In genomic region chr12:25021057-25021456, GRCm38 (mm10) we compare ENCODE assay signal across 27 mouse cellular contexts. TPM values are rescaled to one million over a fixed set of nuclear protein-coding genes. Genes with fewer than 3 reads are reported as not detected.
DNase-seq lines count a peak whose midpoint lies in the region; ATAC-seq and TF ChIP-seq lines count a peak whose summit lies in the region.
"Had no signal": no experiment of that assay in that cellular context is flagged by ENCODE, and none has a peak within 500 bp of the region (broad histone marks: within the 10 kb centered on the region; RNA-seq: fewer than 3 reads in every experiment).

No protein-coding gene starts in this region.

- TF ChIP-seq EP300 in heart, postnatal 0 days (IDR thresholded peaks at IDR 0.05; ENCODE audit: low read depth): no peak

- H3K4me1 ChIP-seq in heart, embryonic 10.5 days: peaks cover 11% of the 10 kb centered on the region
- peaks cover 4% of the 10 kb centered on the region; the same call in 1 of the 2 replicates for H3K4me1 ChIP-seq in heart, embryonic 15.5 days (replicated peaks)
- peaks cover 3% of the 10 kb centered on the region; the same call in 1 of the 2 replicates for H3K4me1 ChIP-seq in heart, postnatal 0 days (ENCODE audit: control insufficient read depth, insufficient read depth)
- H3K4me1 ChIP-seq: embryonic facial prominence, embryonic 10.5 days; embryonic facial prominence, embryonic 15.5 days; forebrain, embryonic 12.5 days; liver, embryonic 12.5 days; megakaryocyte, embryonic 14.5 days; midbrain, embryonic 12.5 days had no signal

- no peak overlapping the region for H3K4me2 ChIP-seq in heart, embryonic 15.5 days
- H3K4me2 ChIP-seq in heart, postnatal 0 days (ENCODE audit: low read depth, low read length): no peak overlapping the region
- H3K4me2 ChIP-seq: embryonic facial prominence, embryonic 15.5 days; forebrain, embryonic 12.5 days; hindbrain, embryonic 14.5 days; liver, embryonic 12.5 days; midbrain, embryonic 12.5 days had no signal

- 48% methylated on average over 5 of the region's 5 CpGs for WGBS in heart, embryonic 10.5 days
- 48% methylated on average over 5 of the region's 5 CpGs for WGBS in heart, embryonic 15.5 days
- WGBS in heart, postnatal 0 days: 34% methylated on average over 5 of the region's 5 CpGs

- no peak overlapping the region for H3K4me3 ChIP-seq in heart, embryonic 10.5 days
- H3K4me3 ChIP-seq in heart, embryonic 15.5 days: no peak overlapping the region
- no peak overlapping the region for H3K4me3 ChIP-seq in heart, postnatal 0 days (ENCODE audit: low read depth, low read length)
- H3K4me3 ChIP-seq: embryonic facial prominence, embryonic 10.5 days; embryonic facial prominence, embryonic 15.5 days; forebrain, embryonic 12.5 days; liver, embryonic 12.5 days; megakaryocyte, embryonic 14.5 days; midbrain, embryonic 12.5 days had no signal

- intact Hi-C loops in heart, postnatal 36 days (cut with DNase I): no loop called here
- intact Hi-C loops in heart, postnatal 25 days (cut with DNase I): loop anchor here (10.0 kb wide), 1 partner anchor 1054 kb away; no protein-coding TSS in a partner anchor

- DNase-seq in frontal cortex, postnatal 25 days (ENCODE audit: low spot score in 2 of 2): no peak
- DNase-seq in heart, embryonic 10.5 days (ENCODE audit: low spot score): peak; percentile 81
- no peak for DNase-seq in heart, postnatal 36 days
- no peak for DNase-seq in heart, postnatal 25 days (ENCODE audit: low spot score)
- peak; percentile 67 for DNase-seq in heart, postnatal 0 days (ENCODE audit: low spot score)
- no peak for DNase-seq in lung, postnatal 36 days
- DNase-seq: adrenal gland, adult 8-10 months; cerebellum, adult 8-10 months; cerebellum, postnatal 25 days; kidney, postnatal 14 days; left cerebral cortex, postnatal 4 days; liver, postnatal 0 days; lung, postnatal 4 days; thymus, adult 2 months; thymus, postnatal 36 days had no signal

- peak overlapping the region; percentile 60 for H3K27ac ChIP-seq in heart, embryonic 10.5 days
- H3K27ac ChIP-seq in heart, embryonic 15.5 days: peak overlapping the region; percentile 69
- peak overlapping the region; percentile 41 for H3K27ac ChIP-seq in heart, postnatal 0 days (ENCODE audit: low read depth)
- H3K27ac ChIP-seq: embryonic facial prominence, embryonic 10.5 days; embryonic facial prominence, embryonic 15.5 days; forebrain, embryonic 12.5 days; hindbrain, embryonic 14.5 days; liver, embryonic 12.5 days; midbrain, embryonic 12.5 days had no signal

- ATAC-seq in frontal cortex, adult (ENCODE audit: low TSS enrichment): peak; percentile 75
- ATAC-seq in heart, embryonic 15.5 days (replicated peaks; ENCODE audit: insufficient number of reproducible peaks, insufficient read depth, low FRiP score, low read depth): peak; percentile 78; the same call in 1 of the 2 replicates
- ATAC-seq in heart, postnatal 0 days (ENCODE audit: insufficient read depth, low read depth): peak; percentile 71
- ATAC-seq: activated CD4-positive, CD25-positive, alpha-beta regulatory T cell, adult 4 months; intestine, postnatal 0 days; liver, embryonic 12.5 days; liver, postnatal 0 days had no signal

- no peak overlapping the region for H3K9ac ChIP-seq in heart, embryonic 15.5 days
- no peak overlapping the region for H3K9ac ChIP-seq in heart, postnatal 0 days (replicated peaks; ENCODE audit: low read depth, low read length)
- H3K9ac ChIP-seq: embryonic facial prominence, embryonic 15.5 days; forebrain, embryonic 12.5 days; hindbrain, embryonic 14.5 days; liver, embryonic 12.5 days; liver, postnatal 0 days; midbrain, embryonic 12.5 days had no signal

- H3K36me3 ChIP-seq in heart, embryonic 10.5 days: peaks cover 26% of the 10 kb centered on the region
- H3K36me3 ChIP-seq in heart, embryonic 15.5 days: peaks cover 41% of the 10 kb centered on the region
- peaks cover 46% of the 10 kb centered on the region for H3K36me3 ChIP-seq in heart, postnatal 0 days (replicated peaks; ENCODE audit: control insufficient read depth, insufficient read depth, low read length)

- H3K9me3 ChIP-seq in heart, embryonic 10.5 days: no peaks in the 10 kb centered on the region
- H3K9me3 ChIP-seq in heart, embryonic 15.5 days (replicated peaks): no peaks in the 10 kb centered on the region
- H3K9me3 ChIP-seq in heart, postnatal 0 days (replicated peaks; ENCODE audit: control insufficient read depth, low read length): no peaks in the 10 kb centered on the region
- H3K9me3 ChIP-seq: embryonic facial prominence, embryonic 10.5 days; embryonic facial prominence, embryonic 15.5 days; forebrain, embryonic 12.5 days; liver, embryonic 12.5 days; megakaryocyte, embryonic 14.5 days; midbrain, embryonic 12.5 days had no signal

- no peaks in the 10 kb centered on the region for H3K27me3 ChIP-seq in heart, embryonic 10.5 days (ENCODE audit: insufficient read depth, poor library complexity, severe bottlenecking)
- no peaks in the 10 kb centered on the region for H3K27me3 ChIP-seq in heart, embryonic 15.5 days
- no peaks in the 10 kb centered on the region for H3K27me3 ChIP-seq in heart, postnatal 0 days (ENCODE audit: control insufficient read depth, insufficient read depth, low read length)
- H3K27me3 ChIP-seq: CH12.LX; embryonic facial prominence, embryonic 15.5 days; forebrain, embryonic 12.5 days; liver, embryonic 12.5 days; megakaryocyte, embryonic 14.5 days; midbrain, embryonic 12.5 days had no signal

- no peak for TF ChIP-seq CTCF in heart, postnatal 0 days (IDR thresholded peaks at IDR 0.05; ENCODE audit: low read depth)

RNA-seq across cellular contexts. Expression of gene Kidins220, which starts 46.3 kb away (rescaled TPM):
- 31.7 and 33.0 TPM in 2 replicates for polyA plus RNA-seq in heart, embryonic 10.5 days (2016; fragmentation: Nextera tagmentation; extraction: Ambion mirVana)
- 10 to 100 TPM; 74.1 to 77.0 TPM for total RNA-seq in heart, postnatal 36 days (2021)
- polyA plus RNA-seq in heart, embryonic 15.5 days (2015; fragmentation: Nextera tagmentation; extraction: Ambion mirVana): 31.0 and 33.2 TPM in 2 replicates
- 10 to 100 TPM; 69.0 to 76.8 TPM for total RNA-seq in heart, postnatal 25 days (2021)
- total RNA-seq in heart, postnatal 0 days (2014; rRNA removed; ENCODE audit: low replicate concordance): 61.3 and 64.3 TPM in 2 replicates
- 18.8 and 24.6 TPM in 2 replicates for polyA plus RNA-seq in heart, postnatal 0 days (2015; fragmentation: Nextera tagmentation; extraction: Ambion mirVana)

Comparison
In these comparisons a context has a peak if more than half of its experiments do, and no peak if none do; other contexts are left out.
1. DNase-seq: peak in heart, embryonic 10.5 days (single experiment) and heart, postnatal 0 days (single experiment); none in frontal cortex, postnatal 25 days (0 of 2), heart, postnatal 36 days (0 of 2), heart, postnatal 25 days (single experiment) and lung, postnatal 36 days (single experiment).
2. Peak in every context shown above with its lines, with median percentiles within 50 percentile points of each other: ATAC-seq and H3K27ac ChIP-seq.